Mouse (Mus musculus) hindbrain, embryonic 16.5 days (tissue): ENCODE measurements around the gene Musk. TPM values are rescaled to one million over a fixed set of nuclear protein-coding genes. Genes with fewer than 3 reads are reported as not detected.

Experiments used
- ATAC-seq: fragments of 200-750 bp; cut with Nextera tagmentation; 2 replicates; pipeline ENCODE4 v1.8.0; 2017; ENCODE audit warnings: moderate TSS enrichment, moderate library complexity
- H3K27ac ChIP-seq: fragments of 300-500 bp; sonication (generic); 2 replicates; pipeline ENCODE4 v1.5.1; 2014; ENCODE audit warnings: low read depth, mild to moderate bottlenecking, control low read depth, low read length, moderate library complexity
- H3K27me3 ChIP-seq: fragments of 300-500 bp; sonication (generic); replicated peaks from 2 replicates; pipeline ENCODE4 v1.6.1; 2014; ENCODE audit warnings: low read length; ENCODE audit not compliant: control insufficient read depth, insufficient read depth
- H3K36me3 ChIP-seq: fragments of 300-500 bp; sonication (generic); 2 replicates; pipeline ENCODE4 v1.6.1; 2014; ENCODE audit warnings: mild to moderate bottlenecking, low read length, moderate library complexity, mixed read lengths; ENCODE audit not compliant: control insufficient read depth, insufficient read depth
- H3K4me1 ChIP-seq: fragments of 300-500 bp; sonication (generic); 2 replicates; pipeline ENCODE4 v1.6.1; 2014; ENCODE audit warnings: low read depth, low read length; ENCODE audit not compliant: control insufficient read depth, insufficient read depth
- H3K4me2 ChIP-seq: fragments of 300-500 bp; sonication (generic); 2 replicates; pipeline ENCODE4 v1.6.1; 2014; ENCODE audit warnings: mild to moderate bottlenecking, low read length, control low read depth, moderate library complexity
- H3K4me3 ChIP-seq: fragments of 300-500 bp; sonication (generic); 2 replicates; pipeline ENCODE4 v1.5.1; 2014; ENCODE audit warnings: mild to moderate bottlenecking, low read length, control low read depth, moderate library complexity
- H3K9ac ChIP-seq: fragments of 300-500 bp; sonication (generic); 2 replicates; pipeline ENCODE4 v1.6.1; 2014; ENCODE audit warnings: low read depth, mild to moderate bottlenecking, control low read depth, low read length, moderate library complexity
- H3K9me3 ChIP-seq: fragments of 300-500 bp; sonication (generic); 2 replicates; pipeline ENCODE4 v1.6.1; 2014; ENCODE audit warnings: mild to moderate bottlenecking, low read length, moderate library complexity; ENCODE audit not compliant: control insufficient read depth
- WGBS: fragments of 180-500 bp; shearing (Covaris S2); extraction: QIAGEN DNeasy Blood & Tissue Kit; methylation state at CpG from one replicate; pipeline ENCODE4 v1.1.7; 2014; 5-methylcytosine and 5-hydroxymethylcytosine counted together
- polyA plus RNA-seq: library from polyadenylated mRNA; unstranded; fragments of >200 nt; fragmentation: Nextera tagmentation; extraction: Ambion mirVana; gene quantifications from 2 replicates; pipeline ENCODE4 v1.2.1, GENCODE M21; 2015

Musk gene
- polyA plus RNA-seq, 1 experiment from 2014 or later: 0.09 TPM

DNA sequence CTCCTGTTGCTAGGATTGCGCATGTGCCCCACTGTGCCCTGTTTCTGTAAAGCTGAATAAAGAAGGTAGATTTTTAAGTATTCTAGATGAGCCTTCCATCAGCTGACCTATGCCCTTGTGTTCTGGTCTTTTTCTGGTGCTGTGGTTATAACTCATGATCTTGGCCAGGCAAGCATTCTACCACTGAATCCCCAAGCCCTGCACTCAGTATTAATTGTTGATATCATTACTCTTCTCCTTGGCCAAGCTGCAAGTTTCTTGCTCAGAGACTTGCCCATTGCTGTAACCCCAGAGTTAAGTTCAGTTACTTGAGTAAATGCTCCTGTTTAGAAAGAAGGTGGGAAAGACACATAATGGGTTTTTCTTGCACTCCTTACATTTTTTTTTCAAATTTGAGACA lies 14.8 kb upstream of the Musk start:
- H3K27me3 ChIP-seq: no peaks in the 10 kb centered on the region
- no peak overlapping the region for H3K9ac ChIP-seq
- no peak overlapping the region for H3K27ac ChIP-seq
- H3K4me1 ChIP-seq: no peaks in the 10 kb centered on the region
- no peaks in the 10 kb centered on the region for H3K9me3 ChIP-seq
- no peak for ATAC-seq
- WGBS: 92% methylated on average over 1 of the region's 1 CpGs
- no peak overlapping the region for H3K4me3 ChIP-seq
- no peak overlapping the region for H3K4me2 ChIP-seq
- no peaks in the 10 kb centered on the region for H3K36me3 ChIP-seq

DNA sequence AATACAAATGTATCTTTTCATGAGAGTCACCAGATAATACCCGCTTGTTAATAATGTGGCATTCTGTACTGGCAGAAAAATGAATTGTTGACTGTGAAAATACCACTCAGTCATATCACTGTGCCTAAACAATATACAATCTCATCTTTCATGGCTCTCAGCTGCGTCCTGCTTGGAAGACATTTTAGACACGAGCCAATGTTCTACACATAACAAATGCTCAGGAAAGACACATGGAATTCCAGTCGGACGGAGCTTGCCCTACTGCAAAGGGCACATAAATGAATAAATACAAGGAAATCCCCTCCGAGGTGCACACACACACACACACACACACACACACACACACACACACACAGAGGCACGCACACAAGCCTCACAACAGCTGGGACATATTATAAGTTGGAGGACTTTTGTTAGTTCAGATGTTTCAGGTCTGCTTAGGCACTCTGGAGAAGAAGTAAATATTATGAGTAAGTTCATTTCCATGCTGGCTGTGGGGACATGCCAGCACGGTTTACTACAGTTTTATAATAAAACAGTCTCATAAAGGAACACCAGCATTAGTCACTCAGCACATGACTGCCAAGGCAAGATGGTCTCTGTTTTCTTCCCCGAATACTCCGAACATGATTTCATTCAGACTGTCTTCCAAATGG lies 14.1 kb upstream of the Musk start:
- H3K27ac ChIP-seq: no peak overlapping the region
- WGBS: 79% methylated on average over 10 of the region's 10 CpGs
- ATAC-seq: no peak

GRCm38 (mm10) chr4:58275261-58275895 lies 10.4 kb upstream of the Musk start:
- H3K4me2 ChIP-seq: no peak overlapping the region
- no peak for ATAC-seq
- H3K4me1 ChIP-seq: no peaks in the 10 kb centered on the region
- no peaks in the 10 kb centered on the region for H3K36me3 ChIP-seq
- H3K27me3 ChIP-seq: no peaks in the 10 kb centered on the region
- 54% methylated on average over 8 of the region's 8 CpGs for WGBS
- no peak overlapping the region for H3K4me3 ChIP-seq
- H3K9me3 ChIP-seq: no peaks in the 10 kb centered on the region
- no peak overlapping the region for H3K9ac ChIP-seq
- no peak overlapping the region for H3K27ac ChIP-seq

More for the DNA sequence above, 14.1 kb upstream of the Musk start:
- Histone ChIP-seq H3K27me3 (no peaks in the 10 kb centered on the region), H3K9ac (no peak overlapping the region), H3K36me3 (no peaks in the 10 kb centered on the region), H3K4me2 (no peak overlapping the region), H3K4me3 (no peak overlapping the region), H3K4me1 (no peaks in the 10 kb centered on the region), H3K9me3 (no peaks in the 10 kb centered on the region)

- no peak overlapping the region for H3K4me2 ChIP-seq
- H3K36me3 ChIP-seq: no peaks in the 10 kb centered on the region
- ATAC-seq: no peak
- no peaks in the 10 kb centered on the region for H3K4me1 ChIP-seq
- no peaks in the 10 kb centered on the region for H3K27me3 ChIP-seq
- H3K4me3 ChIP-seq: no peak overlapping the region
- no peak overlapping the region for H3K27ac ChIP-seq
- no peak overlapping the region for H3K9ac ChIP-seq
- no peaks in the 10 kb centered on the region for H3K9me3 ChIP-seq
- WGBS: 88% methylated on average over 6 of the region's 6 CpGs
Measured at GRCm38 (mm10) chr4:58278368-58278767, 7.4 kb upstream of the Musk start.

- Histone ChIP-seq H3K4me2 (no peak overlapping the region), H3K9me3 (no peaks in the 10 kb centered on the region), H3K4me3 (no peak overlapping the region), H3K4me1 (no peaks in the 10 kb centered on the region), H3K27ac (no peak overlapping the region), H3K9ac (no peak overlapping the region), H3K27me3 (no peaks in the 10 kb centered on the region), H3K36me3 (no peaks in the 10 kb centered on the region)
- WGBS: 90% methylated on average over 2 of the region's 2 CpGs
- ATAC-seq: no peak
Measured at GRCm38 (mm10) chr4:58280121-58280520, 5.6 kb upstream of the Musk start.

GRCm38 (mm10) chr4:58286368-58287090 lies 769 bp downstream of the Musk start:
- Histone ChIP-seq H3K4me3 (no peak overlapping the region), H3K9me3 (no peaks in the 10 kb centered on the region), H3K9ac (no peak overlapping the region), H3K27ac (no peak overlapping the region), H3K4me1 (no peaks in the 10 kb centered on the region), H3K4me2 (no peak overlapping the region), H3K36me3 (no peaks in the 10 kb centered on the region), H3K27me3 (no peaks in the 10 kb centered on the region)
- no peak for ATAC-seq
- 78% methylated on average over 9 of the region's 9 CpGs for WGBS

GRCm38 (mm10) chr4:58288753-58289152 lies 3.0 kb downstream of the Musk start:
- no peak overlapping the region for H3K27ac ChIP-seq
- no peak for ATAC-seq
- H3K4me1 ChIP-seq: no peaks in the 10 kb centered on the region
- H3K4me2 ChIP-seq: no peak overlapping the region
- H3K4me3 ChIP-seq: no peak overlapping the region
- H3K9me3 ChIP-seq: no peaks in the 10 kb centered on the region
- H3K27me3 ChIP-seq: no peaks in the 10 kb centered on the region
- WGBS: 91% methylated on average over 5 of the region's 5 CpGs
- no peak overlapping the region for H3K9ac ChIP-seq
- H3K36me3 ChIP-seq: no peaks in the 10 kb centered on the region

GRCm38 (mm10) chr4:58291828-58292227 lies 6.1 kb downstream of the Musk start:
- H3K36me3 ChIP-seq: no peaks in the 10 kb centered on the region
- no peak overlapping the region for H3K4me2 ChIP-seq
- no peaks in the 10 kb centered on the region for H3K4me1 ChIP-seq
- no peak overlapping the region for H3K4me3 ChIP-seq
- no peak overlapping the region for H3K27ac ChIP-seq
- H3K9ac ChIP-seq: no peak overlapping the region
- H3K9me3 ChIP-seq: no peaks in the 10 kb centered on the region
- 36% methylated on average over 1 of the region's 1 CpGs for WGBS
- no peaks in the 10 kb centered on the region for H3K27me3 ChIP-seq
- ATAC-seq: no peak

GRCm38 (mm10) chr4:58293099-58293498 lies 7.3 kb downstream of the Musk start:
- ATAC-seq: no peak
- Histone ChIP-seq H3K9me3 (no peaks in the 10 kb centered on the region), H3K36me3 (no peaks in the 10 kb centered on the region), H3K4me2 (no peak overlapping the region), H3K27ac (no peak overlapping the region), H3K27me3 (no peaks in the 10 kb centered on the region), H3K4me3 (no peak overlapping the region), H3K4me1 (no peaks in the 10 kb centered on the region), H3K9ac (no peak overlapping the region)
- 86% methylated on average over 3 of the region's 3 CpGs for WGBS
